Mouse (Mus musculus) bone marrow macrophage, adult 2 months (primary cell): ENCODE measurements around the gene Mipol1. TPM values are rescaled to one million over a fixed set of nuclear protein-coding genes. Genes with fewer than 3 reads are reported as not detected.

Experiments
- H3K27ac ChIP-seq: 2 replicates; pipeline ENCODE4 v1.5.1; 2012; ENCODE audit warnings: low read depth, low read length; ENCODE audit not compliant: insufficient read depth
- H3K4me1 ChIP-seq: 2 replicates; pipeline ENCODE4 v1.6.1; 2012; ENCODE audit warnings: low read length; ENCODE audit not compliant: control insufficient read depth, insufficient read depth
- H3K4me3 ChIP-seq: 2 replicates; pipeline ENCODE4 v1.5.1; 2012; ENCODE audit warnings: mild to moderate bottlenecking, low read length, moderate library complexity; ENCODE audit not compliant: insufficient read depth
- CTCF ChIP-seq: IDR thresholded peaks from 2 replicates; pipeline ENCODE4 v1.5.1; 2012; ENCODE audit warnings: low read depth, mild to moderate bottlenecking, low read length, moderate library complexity
- POLR2A ChIP-seq: IDR thresholded peaks from 2 replicates; pipeline ENCODE4 v1.6.1; 2012; ENCODE audit warnings: mild to moderate bottlenecking, low read depth, low read length, borderline replicate concordance
- polyA plus RNA-seq: library from polyadenylated mRNA; stranded (reverse); fragments of >200 nt; gene quantifications from 2 replicates; pipeline ENCODE4 v1.2.4, GENCODE M21; 2012; ENCODE audit not compliant: missing spikeins, insufficient read depth, insufficient read length

Mipol1 gene
- polyA plus RNA-seq, 1 experiment: 1.6 TPM

DNA sequence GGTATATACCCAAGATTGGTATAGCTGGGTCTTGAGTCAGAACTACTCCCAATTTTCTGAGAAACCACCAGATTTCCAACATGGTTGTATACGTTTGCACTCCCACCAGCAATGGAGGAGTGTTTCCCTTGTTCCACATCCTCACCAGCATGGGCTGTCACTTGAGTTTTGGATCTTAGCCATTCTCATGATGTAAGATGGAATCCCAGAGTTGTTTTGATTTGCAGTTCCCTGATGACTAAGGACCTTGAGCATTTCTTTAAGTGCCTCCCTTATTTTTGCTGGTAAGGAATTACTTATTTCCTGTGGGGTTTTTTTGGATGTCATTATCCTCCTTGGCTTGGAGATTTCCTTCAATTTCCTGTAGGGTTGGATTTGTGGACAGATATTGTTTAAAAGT is 108.8 kb downstream of the Mipol1 start:
- Histone ChIP-seq H3K4me3 (no peak overlapping the region), H3K27ac (no peak overlapping the region), H3K4me1 (no peaks in the 10 kb centered on the region)
- TF ChIP-seq CTCF (no peak), POLR2A (no peak)

- TF ChIP-seq CTCF (no peak), POLR2A (no peak)
- Histone ChIP-seq H3K4me1 (no peaks in the 10 kb centered on the region), H3K4me3 (no peak overlapping the region), H3K27ac (no peak overlapping the region)
These were observed 109.9 kb downstream of the Mipol1 start for GRCm38 (mm10) chr12:57340111-57340510.

GRCm38 (mm10) chr12:57362732-57363131 is 132.5 kb downstream of the Mipol1 start:
- no peak overlapping the region for H3K4me3 ChIP-seq
- H3K27ac ChIP-seq: no peak overlapping the region
- no peaks in the 10 kb centered on the region for H3K4me1 ChIP-seq
- no peak for TF ChIP-seq CTCF
- TF ChIP-seq POLR2A: no peak

DNA sequence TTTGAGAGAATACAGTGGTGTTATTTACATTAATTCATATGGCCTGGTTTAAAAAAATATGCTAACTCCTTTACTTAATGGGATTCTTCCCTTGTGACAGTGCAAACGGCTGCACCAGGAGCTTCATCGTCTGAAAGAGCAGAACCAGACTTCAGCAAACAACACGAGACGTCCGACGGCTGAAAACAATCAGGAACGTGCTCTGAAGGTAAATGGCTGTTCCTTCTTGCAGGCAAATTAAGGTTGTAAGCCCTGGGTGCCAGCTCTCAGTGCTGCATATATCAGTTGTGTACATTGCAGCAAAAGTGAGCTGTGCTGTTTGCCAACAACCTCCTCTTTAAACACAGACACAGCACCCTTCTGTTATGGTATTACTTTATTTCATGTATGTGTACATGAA is 133.8 kb downstream of the Mipol1 start:
- no peak for TF ChIP-seq CTCF
- TF ChIP-seq POLR2A: no peak
- no peak overlapping the region for H3K4me3 ChIP-seq
- H3K4me1 ChIP-seq: no peaks in the 10 kb centered on the region
- no peak overlapping the region for H3K27ac ChIP-seq

- H3K4me1 ChIP-seq: no peaks in the 10 kb centered on the region
- H3K4me3 ChIP-seq: no peak overlapping the region
- TF ChIP-seq CTCF: no peak
- TF ChIP-seq POLR2A: no peak
- H3K27ac ChIP-seq: no peak overlapping the region
These were observed 141.7 kb downstream of the Mipol1 start for GRCm38 (mm10) chr12:57371790-57372547.

GRCm38 (mm10) chr12:57382797-57383196 is 152.6 kb downstream of the Mipol1 start:
- TF ChIP-seq POLR2A (no peak), CTCF (no peak)
- no peak overlapping the region for H3K4me3 ChIP-seq
- no peak overlapping the region for H3K27ac ChIP-seq
- no peaks in the 10 kb centered on the region for H3K4me1 ChIP-seq

DNA sequence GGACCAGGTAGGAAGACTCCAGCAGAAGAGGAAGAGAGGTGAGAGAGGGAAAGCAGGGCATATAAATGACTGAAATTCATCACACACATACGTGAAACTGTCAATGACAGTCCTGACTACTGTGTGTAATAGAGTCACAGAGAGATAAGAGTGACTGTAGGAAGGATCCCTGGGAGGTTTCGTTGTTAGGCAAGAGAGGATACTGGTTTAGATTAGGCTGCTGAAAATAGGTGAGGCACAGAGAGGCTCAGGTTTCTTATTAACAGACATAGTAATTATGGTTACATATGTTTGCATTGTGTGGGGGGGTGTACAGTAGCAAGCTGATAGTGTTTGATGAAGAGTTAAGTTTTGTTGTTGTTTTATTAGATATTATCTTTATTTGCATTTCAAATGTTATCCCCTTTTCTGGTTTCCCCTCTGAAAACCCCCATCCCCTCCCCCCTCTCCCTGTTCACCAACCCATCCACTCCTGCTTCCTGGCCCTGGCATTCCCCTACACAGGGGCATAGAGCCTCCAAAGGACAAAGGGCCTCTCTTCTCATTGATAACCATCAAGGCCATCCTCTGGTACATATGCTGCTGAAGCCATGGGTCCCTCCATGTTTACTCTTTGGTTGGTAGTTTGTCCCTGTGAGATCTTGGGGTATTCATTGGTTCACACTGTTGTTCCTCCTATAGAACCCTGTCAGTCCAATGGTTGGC is 157.5 kb downstream of the Mipol1 start:
- TF ChIP-seq POLR2A (no peak), CTCF (no peak)
- Histone ChIP-seq H3K4me3 (no peak overlapping the region), H3K4me1 (no peaks in the 10 kb centered on the region), H3K27ac (no peak overlapping the region)

- TF ChIP-seq CTCF (no peak), POLR2A (no peak)
- no peak overlapping the region for H3K4me3 ChIP-seq
- no peaks in the 10 kb centered on the region for H3K4me1 ChIP-seq
- no peak overlapping the region for H3K27ac ChIP-seq
These were observed 169.3 kb downstream of the Mipol1 start for GRCm38 (mm10) chr12:57399547-57399946.

DNA sequence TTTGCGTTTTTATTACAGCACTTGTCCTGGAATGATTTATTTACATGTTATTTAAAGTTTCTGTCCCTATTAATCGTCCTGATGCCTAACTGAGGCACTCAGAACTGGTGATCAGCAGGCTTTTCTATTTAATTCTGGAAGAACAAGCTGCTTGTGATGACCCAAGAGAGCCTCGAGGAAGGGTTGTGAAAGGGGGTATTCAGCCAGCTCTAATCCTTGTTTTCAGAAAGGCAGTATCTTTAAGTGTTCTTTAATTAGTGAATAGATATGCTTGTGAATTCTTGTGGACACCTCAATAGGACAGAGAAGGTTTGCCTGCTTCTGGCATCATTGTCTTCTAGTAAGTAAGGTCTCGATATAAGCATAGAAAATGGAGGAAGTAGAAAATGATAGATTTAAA is 170.0 kb downstream of the Mipol1 start:
- TF ChIP-seq POLR2A (no peak), CTCF (no peak)
- Histone ChIP-seq H3K4me1 (no peaks in the 10 kb centered on the region), H3K27ac (no peak overlapping the region), H3K4me3 (no peak overlapping the region)

- no peak for TF ChIP-seq CTCF
- TF ChIP-seq POLR2A: no peak
- Histone ChIP-seq H3K4me3 (no peak overlapping the region), H3K4me1 (no peaks in the 10 kb centered on the region), H3K27ac (no peak overlapping the region)
These were observed 170.9 kb downstream of the Mipol1 start for GRCm38 (mm10) chr12:57401126-57401525.
